Comparison of ENCODE assay signal across 10 mouse cellular contexts in genomic region chr2:102589977-102590376, GRCm38 (mm10). TPM values are rescaled to one million over a fixed set of nuclear protein-coding genes. Genes with fewer than 3 reads are reported as not detected.
DNase-seq lines count a peak whose midpoint lies in the region; ATAC-seq lines count a peak whose summit lies in the region.
"Had no signal": no experiment of that assay in that cellular context is flagged by ENCODE, and none has a peak within 500 bp of the region (broad histone marks: within the 10 kb centered on the region; RNA-seq: fewer than 3 reads in every experiment).

No protein-coding gene starts in this region.

- no peaks in the 10 kb centered on the region for H3K36me3 ChIP-seq in kidney, embryonic 14.5 days (ENCODE audit: control insufficient read depth, insufficient read depth, low read length)
- no peaks in the 10 kb centered on the region for H3K36me3 ChIP-seq in embryonic facial prominence, embryonic 10.5 days (replicated peaks)
- no peaks in the 10 kb centered on the region for H3K36me3 ChIP-seq in hindbrain, embryonic 16.5 days (ENCODE audit: control insufficient read depth, insufficient read depth, low read length)
- H3K36me3 ChIP-seq: embryonic facial prominence, embryonic 12.5 days; limb, embryonic 12.5 days had no signal

- no peaks in the 10 kb centered on the region for H3K27me3 ChIP-seq in kidney, embryonic 14.5 days (ENCODE audit: control insufficient read depth, insufficient read depth, low read length)
- H3K27me3 ChIP-seq in embryonic facial prominence, embryonic 10.5 days (replicated peaks; ENCODE audit: low read depth, poor library complexity, severe bottlenecking): no peaks in the 10 kb centered on the region
- no peaks in the 10 kb centered on the region for H3K27me3 ChIP-seq in hindbrain, embryonic 16.5 days (replicated peaks; ENCODE audit: control insufficient read depth, insufficient read depth, low read length)
- H3K27me3 ChIP-seq: embryonic facial prominence, embryonic 12.5 days; limb, embryonic 12.5 days had no signal

- H3K4me1 ChIP-seq in kidney, embryonic 14.5 days (ENCODE audit: control insufficient read depth, insufficient read depth, low read length): no peaks in the 10 kb centered on the region
- H3K4me1 ChIP-seq in embryonic facial prominence, embryonic 10.5 days: no peaks in the 10 kb centered on the region
- no peaks in the 10 kb centered on the region for H3K4me1 ChIP-seq in hindbrain, embryonic 16.5 days (ENCODE audit: control insufficient read depth, insufficient read depth, low read depth, low read length)
- H3K4me1 ChIP-seq: embryonic facial prominence, embryonic 12.5 days; limb, embryonic 12.5 days had no signal

- DNase-seq in kidney, adult 9 months: peak; percentile 15
- DNase-seq in WW6 (ENCODE audit: low read depth, low spot score): peak; percentile 13
- DNase-seq in embryonic facial prominence, embryonic 10.5 days (ENCODE audit: low spot score): peak; percentile 61
- peak; percentile 51 for DNase-seq in lung, postnatal 36 days
- DNase-seq in right cerebral cortex, postnatal 4 days: peak; percentile 9
- no peak for DNase-seq in T-cell, adult 2 months (ENCODE audit: low spot score)

- no peak for ATAC-seq in kidney, embryonic 14.5 days (ENCODE audit: low FRiP score, low TSS enrichment)
- peak; percentile 83 for ATAC-seq in hindbrain, embryonic 16.5 days

- H3K4me2 ChIP-seq in kidney, embryonic 14.5 days (replicated peaks; ENCODE audit: low read depth, low read length): no peak overlapping the region
- no peak overlapping the region for H3K4me2 ChIP-seq in hindbrain, embryonic 16.5 days (ENCODE audit: low read length)
- H3K4me2 ChIP-seq: embryonic facial prominence, embryonic 12.5 days; limb, embryonic 12.5 days had no signal

- WGBS in kidney, embryonic 14.5 days: 36% methylated on average over 2 of the region's 2 CpGs
- WGBS in embryonic facial prominence, embryonic 10.5 days: 34% methylated on average over 2 of the region's 2 CpGs
- WGBS in hindbrain, embryonic 16.5 days: 39% methylated on average over 2 of the region's 2 CpGs

- H3K27ac ChIP-seq in kidney, embryonic 14.5 days (ENCODE audit: low read depth, low read length): no peak overlapping the region
- H3K27ac ChIP-seq in embryonic facial prominence, embryonic 10.5 days (replicated peaks): no peak overlapping the region
- no peak overlapping the region for H3K27ac ChIP-seq in hindbrain, embryonic 16.5 days (ENCODE audit: low read depth, low read length)
- H3K27ac ChIP-seq: embryonic facial prominence, embryonic 12.5 days; limb, embryonic 12.5 days had no signal

- H3K9ac ChIP-seq in kidney, embryonic 14.5 days (ENCODE audit: low read depth, low read length): no peak overlapping the region
- H3K9ac ChIP-seq in hindbrain, embryonic 16.5 days (ENCODE audit: low read depth, low read length): no peak overlapping the region
- H3K9ac ChIP-seq: embryonic facial prominence, embryonic 12.5 days; limb, embryonic 12.5 days had no signal

- no peaks in the 10 kb centered on the region for H3K9me3 ChIP-seq in kidney, embryonic 14.5 days (ENCODE audit: control insufficient read depth, low read length)
- no peaks in the 10 kb centered on the region for H3K9me3 ChIP-seq in embryonic facial prominence, embryonic 10.5 days
- no peaks in the 10 kb centered on the region for H3K9me3 ChIP-seq in hindbrain, embryonic 16.5 days (ENCODE audit: control insufficient read depth, low read length)
- H3K9me3 ChIP-seq: embryonic facial prominence, embryonic 12.5 days; limb, embryonic 12.5 days had no signal

- no peak overlapping the region for H3K4me3 ChIP-seq in kidney, embryonic 14.5 days (ENCODE audit: low read length)
- H3K4me3 ChIP-seq in embryonic facial prominence, embryonic 10.5 days: no peak overlapping the region
- H3K4me3 ChIP-seq in hindbrain, embryonic 16.5 days (ENCODE audit: low read length): no peak overlapping the region
- H3K4me3 ChIP-seq: embryonic facial prominence, embryonic 12.5 days; limb, embryonic 12.5 days had no signal

RNA-seq across cellular contexts. Expression of gene Pamr1, which starts 40.2 kb away (rescaled TPM):
- polyA plus RNA-seq in kidney, embryonic 14.5 days (2014; fragmentation: Nextera tagmentation; extraction: Ambion mirVana): 12.8 and 23.9 TPM in 2 replicates
- 0.44 and 0.64 TPM in 2 replicates for polyA plus RNA-seq in embryonic facial prominence, embryonic 10.5 days (2016; fragmentation: Nextera tagmentation; extraction: Ambion mirVana)
- 12.4 and 13.1 TPM in 2 replicates for polyA plus RNA-seq in hindbrain, embryonic 16.5 days (2015; fragmentation: Nextera tagmentation; extraction: Ambion mirVana)
